Mouse (Mus musculus): ENCODE results near the gene Mmab. TPM values are rescaled to one million over a fixed set of nuclear protein-coding genes. Genes with fewer than 3 reads are reported as not detected.

Mmab gene
- polyA plus RNA-seq, 1 experiment from 2014 or later: 32.4 TPM

DNA sequence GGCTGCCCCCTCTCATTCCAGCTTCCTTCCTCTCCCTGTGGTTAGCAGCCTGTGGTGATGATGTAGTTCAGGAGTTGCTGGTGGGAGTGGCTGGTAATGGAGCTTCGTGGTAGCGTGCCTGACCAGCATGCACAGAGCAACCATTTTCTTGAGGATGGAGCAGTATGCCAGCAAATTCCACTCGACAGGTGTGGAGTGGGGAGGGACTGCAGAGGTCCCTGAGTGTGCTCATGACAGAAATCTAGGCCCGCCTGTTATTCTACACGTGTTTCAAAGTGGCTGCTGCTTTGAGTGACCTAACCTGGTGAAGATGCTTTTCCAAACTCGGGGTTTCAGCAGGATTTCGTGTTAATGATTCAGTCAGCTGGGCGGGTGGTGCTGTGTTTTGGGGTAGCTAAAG lies 59.4 kb downstream of the Mmab start:
- H3K9me3 ChIP-seq: no peaks in the 10 kb centered on the region
- H3K27me3 ChIP-seq (ENCODE audit: poor library complexity, severe bottlenecking): no peaks in the 10 kb centered on the region
- no peak for DNase-seq (ENCODE audit: extremely low spot score, low spot score)
- H3K4me3 ChIP-seq: no peak overlapping the region
- peaks cover 62% of the 10 kb centered on the region for H3K36me3 ChIP-seq (replicated peaks)
- no peak overlapping the region for H3K27ac ChIP-seq
- 91% methylated on average over 8 of the region's 8 CpGs for WGBS
- peaks cover 22% of the 10 kb centered on the region for H3K4me1 ChIP-seq

- peaks cover 33% of the 10 kb centered on the region for H3K4me1 ChIP-seq
- DNase-seq (ENCODE audit: extremely low spot score, low spot score): peak; percentile 52
- H3K9me3 ChIP-seq: no peaks in the 10 kb centered on the region
- no peak overlapping the region for H3K4me3 ChIP-seq
- H3K27ac ChIP-seq: no peak overlapping the region
- 81% methylated on average over 9 of the region's 9 CpGs for WGBS
- peaks cover 51% of the 10 kb centered on the region for H3K36me3 ChIP-seq (replicated peaks)
- no peaks in the 10 kb centered on the region for H3K27me3 ChIP-seq (ENCODE audit: poor library complexity, severe bottlenecking)
Observed at GRCm38 (mm10) chr5:114383184-114383904, 60.5 kb downstream of the Mmab start.

Small RNAs within 50 kb of the gene (microRNA-seq; reads per million reads assigned to microRNA genes)
- not detected for gene Mir7027

Other genes starting within 250 kb of the Mmab start
- gene Foxn4, start 170.3 kb downstream of the Mmab start, polyA plus RNA-seq (2016; fragmentation: Nextera tagmentation; extraction: Ambion mirVana): 0.42 and 0.80 TPM in 2 replicates
- gene Myo1h, start 154.9 kb downstream of the Mmab start, polyA plus RNA-seq (2016; fragmentation: Nextera tagmentation; extraction: Ambion mirVana): 0.80 and 0.82 TPM in 2 replicates
- 87.2 and 90.2 TPM in 2 replicates for gene Kctd10, start 63.6 kb downstream of the Mmab start, polyA plus RNA-seq (2016; fragmentation: Nextera tagmentation; extraction: Ambion mirVana)
- 49.4 and 51.3 TPM in 2 replicates for gene Ube3b, start 63.5 kb downstream of the Mmab start, polyA plus RNA-seq (2016; fragmentation: Nextera tagmentation; extraction: Ambion mirVana)
- 55.5 and 62.0 TPM in 2 replicates for gene Mvk, start 209 bp upstream of the Mmab start, polyA plus RNA-seq (2016; fragmentation: Nextera tagmentation; extraction: Ambion mirVana)
- 3.9 and 4.1 TPM in 2 replicates for gene Fam222a, start 124.0 kb upstream of the Mmab start, polyA plus RNA-seq (2016; fragmentation: Nextera tagmentation; extraction: Ambion mirVana)
- gene Trpv4, start 214.4 kb upstream of the Mmab start, polyA plus RNA-seq (2016; fragmentation: Nextera tagmentation; extraction: Ambion mirVana): 0.17 and 0.31 TPM in 2 replicates
- gene Gltp, start 246.9 kb upstream of the Mmab start, polyA plus RNA-seq (2016; fragmentation: Nextera tagmentation; extraction: Ambion mirVana): 86.9 and 88.8 TPM in 2 replicates